Mouse (Mus musculus) midbrain, postnatal 0 days (tissue): ENCODE measurements around the gene Ptprn. TPM values are rescaled to one million over a fixed set of nuclear protein-coding genes. Genes with fewer than 3 reads are reported as not detected.
A peak's percentile ranks its signal among the peaks of the same experiment; 100 is the strongest.

ENCODE experiments used
- ATAC-seq: fragments of 200-750 bp; cut with Nextera tagmentation; 2 replicates; pipeline ENCODE4 v1.8.0; 2017; ENCODE audit warnings: moderate number of reproducible peaks, mild to moderate bottlenecking, moderate TSS enrichment, moderate library complexity; ENCODE audit not compliant: low FRiP score
- DNase-seq: peaks from one replicate; pipeline ENCODE4 v3.0.0-alpha.2; 2015; ENCODE audit warnings: low spot score
- H3K27ac ChIP-seq: fragments of 300-500 bp; sonication (generic); 2 replicates; pipeline ENCODE4 v1.5.1; 2014; ENCODE audit warnings: low read depth, mild to moderate bottlenecking, low read length, mixed read lengths
- H3K27me3 ChIP-seq: fragments of 300-500 bp; sonication (generic); 2 replicates; pipeline ENCODE4 v1.6.1; 2014; ENCODE audit warnings: low read length, control low read depth, mixed read lengths; ENCODE audit not compliant: insufficient read depth
- H3K36me3 ChIP-seq: fragments of 300-500 bp; sonication (generic); 2 replicates; pipeline ENCODE4 v1.6.1; 2014; ENCODE audit warnings: low read length, control low read depth, mixed read lengths; ENCODE audit not compliant: insufficient read depth
- H3K4me1 ChIP-seq: fragments of 300-500 bp; sonication (generic); 2 replicates; pipeline ENCODE4 v1.6.1; 2014; ENCODE audit warnings: mild to moderate bottlenecking, control low read depth, antibody characterized with exemption, low read length, mixed read lengths; ENCODE audit not compliant: insufficient read depth
- H3K4me2 ChIP-seq: fragments of 300-500 bp; sonication (generic); 2 replicates; pipeline ENCODE4 v1.6.1; 2014; ENCODE audit warnings: low read depth, mild to moderate bottlenecking, low read length, mixed read lengths; ENCODE audit not compliant: poor library complexity, severe bottlenecking
- H3K4me3 ChIP-seq: fragments of 300-500 bp; sonication (generic); 2 replicates; pipeline ENCODE4 v1.5.1; 2014; ENCODE audit warnings: low read depth, mild to moderate bottlenecking, low read length, moderate library complexity
- H3K9ac ChIP-seq: fragments of 300-500 bp; sonication (generic); replicated peaks from 2 replicates; pipeline ENCODE4 v1.6.1; 2014; ENCODE audit warnings: mild to moderate bottlenecking, low read length, moderate library complexity, mixed read lengths; ENCODE audit not compliant: poor library complexity, severe bottlenecking
- H3K9me3 ChIP-seq: fragments of 300-500 bp; sonication (generic); 2 replicates; pipeline ENCODE4 v1.6.1; 2016; ENCODE audit warnings: low read length, control low read depth
- CTCF ChIP-seq: IDR thresholded peaks from 2 replicates; pipeline ENCODE4 v1.5.1; 2016; ENCODE audit warnings: antibody characterized with exemption, mild to moderate bottlenecking
- WGBS: fragments of 180-500 bp; shearing (Covaris S2); extraction: QIAGEN DNeasy Blood & Tissue Kit; methylation state at CpG from one replicate; pipeline ENCODE4 v1.1.7; 2014; 5-methylcytosine and 5-hydroxymethylcytosine counted together
- polyA plus RNA-seq: library from polyadenylated mRNA; unstranded; fragments of >200 nt; fragmentation: Nextera tagmentation; extraction: Ambion mirVana; gene quantifications from 2 replicates; pipeline ENCODE4 v1.2.1, GENCODE M21; 2015
- total RNA-seq: library from RNA; depleted of rRNA; stranded (reverse); fragments of >200 nt; gene quantifications from 2 replicates; pipeline ENCODE4 v1.2.3, GENCODE M21; 2014

Gene Ptprn
- total and polyA plus RNA-seq, 2 experiments from 2014 or later: 51.4 to 127 TPM

- 2% methylated on average over 38 of the region's 38 CpGs for WGBS
- H3K4me3 ChIP-seq: peak overlapping the region; percentile 61
- peaks cover 18% of the 10 kb centered on the region for H3K36me3 ChIP-seq
- H3K9me3 ChIP-seq: no peaks in the 10 kb centered on the region
- 0 out of 2 replicates have a peak, but pooled peaks cover 4% of the 10 kb centered on the region for H3K4me1 ChIP-seq
- H3K4me2 ChIP-seq: peak overlapping the region; percentile 99
- H3K9ac ChIP-seq: peak overlapping the region; percentile 73
- ATAC-seq (peak; percentile 32; the same call in 1 of the 2 replicates), DNase-seq (no peak)
- peaks cover 12% of the 10 kb centered on the region for H3K27me3 ChIP-seq
- H3K27ac ChIP-seq: no peak overlapping the region
- TF ChIP-seq CTCF: no peak
These were observed 45.9 kb downstream of the Ptprn start for GRCm38 (mm10) chr1:75218227-75219001.

GRCm38 (mm10) chr1:75217893-75218226 is 46.4 kb downstream of the Ptprn start:
- H3K4me3 ChIP-seq: peak overlapping the region; percentile 61
- TF ChIP-seq CTCF: no peak
- 5% methylated on average over 6 of the region's 6 CpGs for WGBS
- peaks cover 19% of the 10 kb centered on the region for H3K36me3 ChIP-seq
- H3K9me3 ChIP-seq: no peaks in the 10 kb centered on the region
- H3K9ac ChIP-seq: peak overlapping the region; percentile 73; the same call in 1 of the 2 replicates
- H3K4me1 ChIP-seq: 0 out of 2 replicates have a peak, but pooled peaks cover 4% of the 10 kb centered on the region
- no peak overlapping the region for H3K27ac ChIP-seq
- H3K27me3 ChIP-seq: peaks cover 12% of the 10 kb centered on the region
- ATAC-seq (no peak), DNase-seq (no peak)
- peak overlapping the region; percentile 99 for H3K4me2 ChIP-seq

GRCm38 (mm10) chr1:75216797-75217585 is 47.3 kb downstream of the Ptprn start:
- DNase-seq (no peak), ATAC-seq (no peak)
- Histone ChIP-seq H3K4me2 (no peak overlapping the region), H3K4me3 (no peak overlapping the region), H3K36me3 (peaks cover 25% of the 10 kb centered on the region), H3K9me3 (no peaks in the 10 kb centered on the region), H3K27ac (no peak overlapping the region), H3K27me3 (peaks cover 12% of the 10 kb centered on the region), H3K9ac (no peak overlapping the region), H3K4me1 (0 out of 2 replicates have a peak, but pooled peaks cover 4% of the 10 kb centered on the region)
- TF ChIP-seq CTCF: no peak
- WGBS: 83% methylated on average over 13 of the region's 13 CpGs

- no peak overlapping the region for H3K4me2 ChIP-seq
- no peak overlapping the region for H3K27ac ChIP-seq
- no peak overlapping the region for H3K9ac ChIP-seq
- 98% methylated on average over 9 of the region's 9 CpGs for WGBS
- H3K36me3 ChIP-seq: peaks cover 26% of the 10 kb centered on the region
- H3K4me1 ChIP-seq: peaks cover 11% of the 10 kb centered on the region; the same call in 1 of the 2 replicates
- no peak for TF ChIP-seq CTCF
- H3K9me3 ChIP-seq: no peaks in the 10 kb centered on the region
- ATAC-seq: no peak
- no peak overlapping the region for H3K4me3 ChIP-seq
- no peak for DNase-seq
- 0 out of 2 replicates have a peak, but pooled peaks cover 3% of the 10 kb centered on the region for H3K27me3 ChIP-seq
These were observed 48.5 kb downstream of the Ptprn start for GRCm38 (mm10) chr1:75215785-75216184.

- DNase-seq (peak; percentile 46), ATAC-seq (no peak)
- Histone ChIP-seq H3K9ac (no peak overlapping the region), H3K27me3 (no peaks in the 10 kb centered on the region), H3K4me3 (no peak overlapping the region), H3K36me3 (peaks cover 26% of the 10 kb centered on the region), H3K27ac (no peak overlapping the region), H3K4me1 (peaks cover 15% of the 10 kb centered on the region), H3K4me2 (no peak overlapping the region), H3K9me3 (no peaks in the 10 kb centered on the region)
- no peak for TF ChIP-seq CTCF
- 82% methylated on average over 5 of the region's 5 CpGs for WGBS
These were observed 49.4 kb downstream of the Ptprn start for GRCm38 (mm10) chr1:75214886-75215285.

- DNase-seq (peak; percentile 19), ATAC-seq (no peak)
- peaks cover 14% of the 10 kb centered on the region for H3K4me1 ChIP-seq
- TF ChIP-seq CTCF: no peak
- no peak overlapping the region for H3K4me2 ChIP-seq
- H3K9me3 ChIP-seq: no peaks in the 10 kb centered on the region
- H3K9ac ChIP-seq: no peak overlapping the region
- WGBS: 70% methylated on average over 2 of the region's 2 CpGs
- H3K36me3 ChIP-seq: peaks cover 26% of the 10 kb centered on the region
- H3K27ac ChIP-seq: no peak overlapping the region
- no peaks in the 10 kb centered on the region for H3K27me3 ChIP-seq
- no peak overlapping the region for H3K4me3 ChIP-seq
These were observed 49.9 kb downstream of the Ptprn start for GRCm38 (mm10) chr1:75214442-75214841.
